Mouse (Mus musculus): ENCODE measurements around the gene Atm.

Gene Atm

DNA sequence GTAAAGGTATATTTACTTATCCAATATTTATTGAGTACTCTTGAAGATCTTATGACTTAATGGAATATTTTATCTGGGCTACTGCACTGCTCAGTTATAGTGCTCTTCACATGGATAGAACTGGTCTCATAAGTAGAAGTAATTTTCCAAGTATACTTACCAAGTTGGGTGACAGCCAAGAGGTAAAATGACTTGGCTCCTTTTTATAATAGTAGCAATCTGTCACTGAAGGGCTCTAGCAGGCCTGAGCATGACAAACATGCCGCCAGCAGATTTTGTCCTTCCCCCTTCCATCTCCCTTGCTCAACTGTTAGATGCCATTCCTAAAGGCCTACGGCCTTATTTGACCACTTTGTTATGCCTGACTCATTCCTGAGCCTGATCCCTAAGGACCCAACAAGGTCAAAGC, 127.6 kb downstream of the Atm start:
- no peak for DNase-seq (ENCODE audit: low spot score)

DNA sequence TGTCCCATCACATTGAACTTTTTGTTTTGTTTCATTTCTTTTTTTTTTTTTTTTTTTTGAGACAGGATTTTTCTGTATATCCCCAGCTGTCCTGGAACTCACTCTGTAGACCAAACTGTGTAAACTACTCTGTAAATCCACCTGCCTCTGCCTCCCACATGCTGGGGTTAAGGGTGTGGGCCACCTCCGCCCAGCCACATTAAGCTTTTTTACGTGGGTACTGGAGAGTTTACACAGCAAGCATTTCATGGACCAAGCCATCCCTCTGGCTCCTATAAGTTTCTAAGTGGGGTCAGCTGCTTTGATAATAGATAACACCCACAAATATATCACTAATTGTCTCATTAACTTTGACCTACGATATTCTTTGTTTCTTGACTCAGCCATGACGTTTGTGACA, 128.0 kb downstream of the Atm start:
- no peak for DNase-seq (ENCODE audit: low spot score)

DNA sequence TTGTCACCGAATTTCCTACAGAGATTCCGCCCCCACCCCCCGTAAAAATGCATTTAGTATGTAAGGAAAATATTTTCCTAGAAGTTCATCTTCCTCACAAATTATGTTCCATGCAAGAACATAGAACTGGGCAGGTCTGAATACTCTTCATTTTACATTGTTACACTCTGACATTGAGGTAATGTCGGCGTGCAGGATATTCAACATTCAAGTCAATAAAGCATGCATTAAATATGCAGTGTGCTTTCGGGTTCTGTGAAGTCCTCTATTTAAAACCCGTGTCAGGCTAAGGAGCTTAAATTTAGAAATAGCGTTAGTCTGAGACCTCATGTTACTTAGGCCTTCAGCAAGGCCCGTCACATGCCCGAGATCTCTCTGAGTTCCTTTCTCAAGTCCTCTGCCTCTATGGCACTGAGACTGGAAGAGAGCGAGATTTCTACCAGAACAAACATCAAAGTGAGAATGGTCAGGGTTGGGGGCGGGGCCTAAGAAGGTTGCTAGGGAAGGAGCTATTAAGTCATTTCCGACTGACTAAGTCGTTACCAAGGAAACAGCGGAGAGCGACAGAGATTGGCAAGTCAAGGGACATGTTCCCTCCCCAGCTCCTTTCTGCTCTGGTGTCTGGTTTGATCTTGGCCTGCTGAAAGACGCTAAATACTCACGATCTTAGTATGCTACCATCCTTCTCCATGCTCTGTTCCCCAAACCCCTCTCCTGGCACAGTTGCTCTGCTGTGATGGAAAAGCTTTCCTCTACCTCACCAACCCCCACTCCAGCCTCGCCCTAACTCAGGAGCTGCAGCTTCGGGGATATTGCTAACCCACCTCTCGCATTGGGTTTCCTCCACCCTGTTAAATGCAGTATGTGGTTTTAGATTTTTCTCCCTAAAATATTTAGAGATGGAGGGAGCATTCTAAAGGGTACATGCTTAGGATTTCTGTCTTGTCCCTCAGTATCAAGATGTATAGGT, 131.5 kb downstream of the Atm start:
- DNase-seq (ENCODE audit: low spot score), result peak; percentile 41

DNA sequence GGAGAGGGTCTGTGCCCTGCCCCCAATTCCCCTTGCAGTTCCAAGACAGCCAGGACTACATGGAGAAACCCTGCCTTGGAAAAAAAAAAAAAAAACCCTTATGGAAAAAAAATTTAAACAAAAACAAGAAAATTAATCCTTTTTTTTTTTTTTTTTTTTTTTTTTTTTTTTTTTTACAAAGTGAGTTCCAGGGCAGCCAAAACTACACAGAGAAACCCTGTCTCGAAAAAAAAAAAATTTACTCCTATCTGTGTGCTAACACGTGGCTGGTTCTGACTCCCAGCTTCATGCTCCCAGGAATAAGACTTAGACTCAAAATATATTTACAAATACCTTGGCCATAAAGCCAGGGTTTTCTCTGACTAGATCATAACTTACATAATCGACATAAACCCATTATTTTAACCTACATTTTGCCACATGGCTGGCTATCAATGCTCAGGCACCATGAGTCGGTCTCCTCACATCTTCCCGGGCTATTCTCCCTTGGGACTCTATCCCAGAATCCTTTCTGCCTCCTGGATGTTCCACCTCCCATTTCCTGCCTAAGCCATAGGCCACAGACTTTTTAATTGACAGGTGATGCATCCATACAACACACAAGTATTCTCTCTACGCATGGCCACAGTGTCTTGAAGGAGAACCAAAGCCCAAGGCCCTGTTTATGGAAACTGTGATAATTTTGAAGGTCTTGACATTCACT, 132.3 kb downstream of the Atm start:
- no peak for DNase-seq (ENCODE audit: low spot score)

DNA sequence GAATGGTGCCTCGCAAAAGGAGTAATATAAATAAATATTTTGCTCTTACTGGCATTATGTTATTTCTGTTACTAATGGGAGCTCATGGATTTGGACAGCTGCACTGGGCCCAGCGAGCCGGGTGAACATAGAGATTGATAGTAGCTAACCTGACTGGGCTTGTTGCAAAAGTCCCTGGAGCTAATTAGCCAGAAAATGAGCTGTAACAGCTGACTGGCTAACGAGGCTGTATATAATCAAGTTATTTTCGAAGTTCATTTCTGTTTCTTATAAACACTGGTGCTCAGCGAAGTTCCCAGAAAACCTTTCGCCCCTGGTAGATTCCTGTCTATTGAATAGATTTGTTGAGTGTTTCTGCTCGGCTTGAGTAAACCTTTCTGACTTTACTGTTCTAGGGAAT, 133.5 kb downstream of the Atm start:
- no peak for DNase-seq (ENCODE audit: low spot score)

DNA sequence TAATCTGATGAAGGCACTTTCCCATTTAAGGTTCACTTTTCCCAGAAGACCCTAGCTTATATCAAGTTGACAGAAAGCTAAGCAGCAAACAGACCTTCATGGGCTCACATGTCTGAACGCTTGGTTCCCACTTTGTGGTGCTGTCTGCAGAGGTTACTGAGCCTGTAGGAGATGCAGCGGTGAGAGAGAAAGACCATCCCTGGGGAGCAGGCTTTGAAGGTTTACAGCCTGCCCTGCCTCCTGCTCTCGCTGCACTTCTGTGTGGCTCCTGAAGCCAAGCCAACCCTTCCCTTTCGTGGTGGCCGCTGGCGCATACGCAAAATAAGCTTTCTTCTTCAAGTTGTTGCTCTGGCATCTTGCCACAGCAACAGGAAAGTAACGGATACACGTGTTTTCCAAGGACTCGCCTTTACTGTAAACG, 134.2 kb downstream of the Atm start, which contains the start of gene 4930550C14Rik:
Gene 4930550C14Rik (plus strand): TSS at position 35 of the 421 bp plus-strand sequence.
- no peak for DNase-seq (ENCODE audit: low spot score)

DNA sequence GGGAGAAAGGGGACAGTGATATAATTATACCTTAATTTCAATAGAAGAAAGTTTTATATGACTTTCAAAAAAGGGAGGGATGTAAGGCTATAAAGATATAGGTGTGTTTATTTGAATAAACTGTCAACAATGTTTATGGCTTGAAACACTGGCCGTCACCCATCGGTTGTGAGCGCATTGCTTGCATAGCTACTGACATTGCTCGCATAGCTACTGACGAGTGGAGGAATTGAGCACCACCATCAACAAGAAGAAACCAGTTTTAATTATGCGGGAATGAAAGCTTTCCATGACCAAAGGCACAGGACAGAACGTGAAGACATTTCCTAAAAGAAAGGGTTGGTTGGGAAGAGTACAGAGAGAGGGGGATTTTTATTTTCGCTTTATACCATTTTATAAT, 135.4 kb downstream of the Atm start:
- no peak for DNase-seq (ENCODE audit: low spot score)

DNA sequence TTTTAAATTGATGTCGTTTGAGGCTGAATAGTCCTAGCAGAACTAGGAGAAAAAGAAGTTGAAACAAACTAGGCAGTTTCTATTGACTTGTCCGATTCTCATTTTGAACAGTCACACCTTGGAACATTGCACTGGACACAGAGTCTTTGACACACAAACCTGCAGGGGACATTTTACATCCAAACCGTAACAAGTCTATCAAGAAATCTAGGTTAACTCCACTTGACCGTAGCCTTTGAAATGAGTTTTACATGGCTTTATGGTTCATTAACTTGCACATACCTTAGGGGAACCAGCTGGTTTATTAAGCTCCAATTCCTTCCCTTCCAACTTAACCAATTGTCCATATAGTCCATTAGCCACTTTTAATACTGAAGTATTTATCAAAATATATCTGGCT, 135.8 kb downstream of the Atm start:
- no peak for DNase-seq (ENCODE audit: low spot score)

DNA sequence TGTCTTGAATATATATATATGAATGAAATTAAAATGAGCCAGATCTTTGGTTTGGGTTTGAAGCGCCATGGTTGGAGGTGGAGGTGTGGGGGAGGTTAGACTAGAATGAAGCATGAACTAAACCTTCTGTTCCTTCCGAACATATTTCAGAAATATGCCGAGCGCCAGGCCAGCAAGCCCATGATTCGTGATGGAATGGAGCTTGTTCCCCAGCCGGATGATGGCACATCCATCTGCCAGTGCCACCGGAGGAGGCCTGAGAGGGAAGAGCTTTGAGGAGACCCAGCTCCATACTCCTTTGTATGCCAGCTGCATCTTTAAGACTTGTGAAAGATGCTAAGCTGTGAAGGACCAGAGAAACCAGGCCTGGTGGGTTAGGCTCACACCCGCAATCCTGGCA, 137.0 kb downstream of the Atm start:
- DNase-seq (ENCODE audit: low spot score), result no peak

DNA sequence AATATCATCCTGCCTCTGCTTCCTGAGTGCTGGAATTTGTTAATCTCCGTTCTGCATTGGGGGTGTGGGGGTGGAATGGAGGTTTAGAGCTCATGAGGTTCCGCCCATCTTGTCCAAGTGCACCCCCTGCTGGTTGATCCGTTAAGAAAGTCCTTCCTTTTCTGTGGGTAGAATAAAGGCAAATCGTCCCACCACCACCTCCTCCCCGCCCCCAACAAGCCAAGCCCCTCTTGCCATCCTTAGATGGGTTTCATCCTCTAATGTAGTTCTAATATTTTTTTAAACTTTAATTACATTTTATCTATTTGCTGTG, 138.2 kb downstream of the Atm start:
- DNase-seq (ENCODE audit: low spot score), result no peak

DNA sequence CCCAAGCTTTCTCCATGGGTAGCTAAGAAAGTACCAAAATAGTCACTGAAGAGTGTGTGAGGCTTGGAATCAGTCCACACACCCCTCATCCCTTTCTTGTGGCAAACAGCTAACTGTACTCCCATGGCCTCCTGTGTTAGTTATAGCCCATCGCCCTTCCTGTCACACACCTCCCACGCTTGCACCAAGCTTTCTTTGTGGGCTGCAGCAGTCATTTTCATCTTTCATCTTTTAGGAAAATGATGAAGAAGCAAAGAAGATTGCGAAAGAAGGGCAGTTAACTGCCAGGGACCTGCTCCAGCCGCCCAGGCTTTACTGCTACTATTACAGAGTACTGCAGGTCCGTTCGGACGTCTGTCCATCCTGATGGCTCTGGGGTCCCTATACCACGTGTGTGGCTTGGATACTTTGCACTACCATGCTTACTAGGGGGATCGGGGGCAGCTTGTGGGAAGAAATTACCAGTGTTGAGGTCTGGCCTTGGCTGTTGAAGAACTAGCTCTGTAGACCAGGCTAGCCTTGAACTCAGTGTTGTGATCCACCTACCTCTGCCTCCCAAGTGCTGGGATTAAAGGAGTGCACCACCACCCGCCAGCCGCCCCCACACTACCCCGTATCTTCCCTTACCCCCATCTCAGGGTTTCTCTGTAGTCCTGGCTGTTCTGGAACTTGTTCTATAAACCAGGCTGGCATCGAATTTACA, 138.7 kb downstream of the Atm start:
- no peak for DNase-seq (ENCODE audit: low spot score)

DNA sequence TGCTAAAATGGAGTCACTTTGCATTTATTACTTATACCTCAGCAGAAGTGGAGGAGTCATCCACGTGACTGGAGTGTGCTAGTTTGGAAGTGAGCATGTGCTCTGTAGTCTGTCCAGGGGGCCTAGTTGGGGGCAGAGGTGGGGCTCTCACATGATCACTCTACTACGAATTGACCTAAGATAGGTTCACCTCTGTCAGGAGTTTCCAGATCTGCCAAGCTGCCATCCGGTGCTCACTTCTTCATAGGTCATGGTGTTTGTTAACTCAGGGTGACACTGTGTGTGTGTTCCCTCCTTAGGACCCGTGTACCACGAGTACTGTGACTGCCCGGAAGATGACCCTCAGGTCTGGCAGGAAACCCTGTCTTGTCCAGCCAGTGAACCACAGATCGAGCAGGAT, 146.4 kb downstream of the Atm start:
- no peak for DNase-seq (ENCODE audit: low spot score)

Measured in layer of hippocampus, adult 9-10 months (tissue).